Mouse (Mus musculus) adrenal gland, postnatal 10 days (tissue): Measurements from ENCODE around the gene Ins2. TPM values are rescaled to one million over a fixed set of nuclear protein-coding genes. Genes with fewer than 3 reads are reported as not detected.
A peak's percentile ranks its signal among the peaks of the same experiment; 100 is the strongest.

ENCODE experiments used
- DNase-seq: peaks from one replicate; pipeline ENCODE4 v3.0.0; 2021; ENCODE audit warnings: mixed read lengths
- long read RNA-seq, 2 experiments: library from polyadenylated mRNA; stranded (forward); transcript quantifications; one replicate each; pipeline ENCODE4 v2.0.0; 2021
- total RNA-seq, 2 experiments: library from RNA; stranded (reverse); gene quantifications; 2 replicates each; pipeline ENCODE4 v1.2.3; 2021

Ins2 gene
- total RNA-seq: not detected
- long read RNA-seq, experiment 1: 0 reads
- long read RNA-seq, experiment 2: 0 reads

GRCm38 (mm10) chr7:142743281-142743680 is at the start of gene Ins2:
Gene Ins2 (minus strand): TSS chr7:142743381.
- DNase-seq: no peak

- DNase-seq: no peak
These were observed 49.6 kb upstream of the Ins2 start for GRCm38 (mm10) chr7:142792650-142793275.

DNA sequence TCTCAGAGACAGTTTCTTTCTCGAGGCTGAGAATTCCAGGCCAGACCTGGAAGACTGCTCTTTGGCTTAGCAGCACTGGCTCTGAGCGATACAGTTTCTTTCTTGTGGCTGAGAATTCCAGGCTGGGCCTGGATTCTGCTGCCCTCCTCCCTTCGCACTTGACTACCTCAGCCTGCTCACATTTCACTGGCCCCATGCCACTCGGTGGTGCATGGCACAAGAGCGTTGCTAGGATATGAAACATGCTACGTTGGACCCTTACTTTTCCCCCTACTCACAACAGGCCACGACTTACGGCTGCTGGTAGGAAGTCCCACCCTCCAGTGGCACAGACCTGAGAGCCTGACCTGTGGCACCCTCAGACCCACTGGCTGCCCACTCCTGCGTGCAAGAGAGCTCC is 46.5 kb upstream of the Ins2 start:
- no peak for DNase-seq

DNA sequence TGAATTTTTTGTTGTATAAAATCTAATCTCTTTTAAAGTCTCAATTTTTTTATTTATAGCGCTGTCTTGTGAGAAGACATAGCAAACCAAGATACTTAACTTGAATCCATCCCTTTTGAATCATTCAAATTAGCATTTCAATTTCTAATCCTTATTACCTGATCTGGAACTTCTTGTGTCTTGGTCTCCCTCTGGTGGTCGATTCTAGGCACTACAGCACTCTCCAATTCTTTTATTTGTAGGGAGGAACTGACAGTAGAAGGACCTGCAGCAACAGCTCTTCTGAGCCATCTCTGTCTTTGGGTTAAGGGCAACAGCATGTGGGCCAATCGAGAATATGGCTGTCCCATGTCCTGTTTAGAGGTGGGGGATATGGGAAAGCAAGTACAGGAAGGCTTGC is 5.4 kb downstream of the Ins2 start:
- DNase-seq: peak; percentile 37

GRCm38 (mm10) chr7:142736943-142737490 is 6.2 kb downstream of the Ins2 start:
- DNase-seq: peak; percentile 37

DNA sequence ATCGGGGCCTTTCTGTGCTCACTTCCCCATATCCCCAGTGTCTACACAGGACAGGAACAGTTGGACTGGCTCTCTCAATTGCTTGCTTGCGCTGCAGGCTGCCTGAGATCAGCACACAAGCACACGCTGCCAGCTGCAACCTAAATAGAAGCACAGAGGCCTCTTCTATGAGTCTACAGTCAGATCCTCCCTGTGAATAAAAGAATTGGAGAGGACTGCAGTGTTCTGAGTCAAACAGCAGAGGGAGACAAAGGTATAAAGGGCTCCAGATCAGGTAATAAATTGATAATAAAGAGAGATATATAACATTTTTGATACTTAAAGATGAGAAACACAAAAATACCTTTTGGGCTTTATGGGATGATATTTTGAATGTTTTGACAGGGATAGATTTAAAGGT is 17.2 kb downstream of the Ins2 start:
- DNase-seq: no peak

DNA sequence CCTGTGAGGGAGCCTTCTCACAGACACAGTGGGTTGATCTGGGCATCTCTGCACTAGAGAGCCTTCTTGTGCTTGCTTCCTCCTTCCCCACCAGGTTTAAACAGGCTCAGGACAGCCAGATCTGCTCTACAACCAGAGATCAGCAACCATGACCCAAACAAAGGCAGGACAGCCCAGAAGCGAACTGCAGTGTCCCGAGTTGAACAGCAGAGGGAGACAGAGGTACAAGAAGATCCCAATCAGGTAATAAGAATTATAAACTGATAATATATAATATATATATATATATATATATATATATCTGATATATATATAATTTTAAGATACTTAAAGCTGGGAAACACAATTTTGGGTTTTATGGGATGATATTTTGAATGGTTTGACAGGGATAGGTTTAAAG is 22.5 kb downstream of the Ins2 start:
- DNase-seq: peak; percentile 56

- DNase-seq: peak; percentile 59
These were observed 28.2 kb downstream of the Ins2 start for GRCm38 (mm10) chr7:142714783-142715498.

DNA sequence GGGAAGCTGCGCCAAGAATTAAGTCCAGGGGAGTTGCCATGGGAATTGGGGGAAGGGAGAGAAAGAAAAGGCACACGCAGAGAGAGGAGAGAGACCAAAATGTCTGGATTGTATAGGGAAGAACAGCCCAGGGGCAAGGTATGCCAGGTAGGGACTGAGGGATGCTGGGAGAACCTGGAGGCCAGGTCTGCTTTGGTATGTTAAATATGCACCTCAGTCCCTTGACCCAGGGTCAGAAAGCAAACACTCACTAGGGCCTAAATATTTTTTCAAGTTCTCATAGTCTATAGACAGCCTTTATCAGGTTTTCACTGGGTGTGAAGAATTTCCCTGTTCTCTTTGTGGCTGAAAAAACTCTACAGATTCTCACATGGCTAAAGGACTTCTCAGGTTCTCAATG is 36.3 kb downstream of the Ins2 start:
- DNase-seq: peak; percentile 14

DNA sequence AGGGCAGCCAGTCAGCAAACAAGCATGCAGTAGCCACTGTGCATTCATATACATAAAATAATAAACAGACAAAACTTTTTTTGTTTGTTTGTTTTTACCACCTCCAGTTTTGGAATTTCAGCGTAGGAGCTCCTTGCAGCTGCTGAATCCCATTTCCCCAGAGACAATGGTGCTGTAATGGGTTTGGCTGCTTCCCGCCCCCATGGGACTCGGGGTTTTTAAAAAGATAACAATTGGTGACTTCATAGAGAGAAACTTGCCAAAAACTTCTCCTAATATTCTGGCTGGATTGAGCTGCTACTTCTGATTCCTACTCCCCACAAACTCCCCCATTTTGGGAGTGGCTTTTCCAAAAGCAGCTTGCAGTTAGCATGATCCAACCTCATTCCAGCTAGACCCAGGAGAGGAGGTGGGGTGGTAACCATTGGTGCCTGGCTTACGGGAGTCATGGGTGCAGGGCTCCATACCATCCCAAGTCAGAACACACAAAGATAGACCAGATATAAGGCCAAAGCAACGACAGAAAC is 43.8 kb downstream of the Ins2 start:
- DNase-seq: peak; percentile 63

DNA sequence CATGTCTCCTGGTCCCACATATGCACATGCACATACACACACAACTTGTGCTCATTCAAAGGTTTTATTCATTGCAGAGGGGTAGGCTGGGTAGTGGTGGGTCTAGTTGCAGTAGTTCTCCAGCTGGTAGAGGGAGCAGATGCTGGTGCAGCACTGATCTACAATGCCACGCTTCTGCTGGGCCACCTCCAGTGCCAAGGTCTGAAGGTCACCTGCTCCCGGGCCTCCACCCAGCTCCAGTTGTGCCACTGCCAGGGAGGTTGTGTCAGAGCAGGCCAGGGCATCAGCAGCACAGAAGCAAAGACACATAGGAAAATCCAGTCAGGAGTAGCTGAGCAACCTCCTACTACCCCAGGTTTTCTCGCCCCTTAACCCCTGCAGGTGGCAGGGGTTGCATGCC is 64.6 kb downstream of the Ins2 start:
- peak; percentile 80 for DNase-seq

GRCm38 (mm10) chr7:142675644-142676043 is 67.5 kb downstream of the Ins2 start:
- peak; percentile 73 for DNase-seq

GRCm38 (mm10) chr7:142675141-142675540 is 68.0 kb downstream of the Ins2 start:
- no peak for DNase-seq

- DNase-seq: peak; percentile 65
These were observed 71.1 kb downstream of the Ins2 start for GRCm38 (mm10) chr7:142672120-142672519.

DNA sequence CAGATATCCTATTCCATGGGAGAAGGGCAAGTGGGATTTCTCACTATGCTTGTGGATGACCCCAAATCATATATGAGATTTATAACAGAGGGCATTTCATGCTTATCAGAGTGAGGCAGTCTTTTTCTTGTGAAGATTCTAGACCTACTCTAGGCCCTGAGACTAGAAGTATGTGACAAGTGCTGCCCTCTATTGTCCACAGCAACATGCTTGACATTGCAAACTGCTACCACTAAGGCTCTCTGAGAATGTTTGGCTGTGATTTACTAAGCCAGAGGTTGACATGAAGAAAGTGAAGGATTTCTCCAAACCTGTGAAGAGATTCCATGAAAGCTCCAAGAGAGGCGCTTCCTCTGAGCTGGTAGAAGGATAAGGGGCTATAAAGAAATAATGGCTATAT is 72.1 kb downstream of the Ins2 start:
- DNase-seq: no peak

DNA sequence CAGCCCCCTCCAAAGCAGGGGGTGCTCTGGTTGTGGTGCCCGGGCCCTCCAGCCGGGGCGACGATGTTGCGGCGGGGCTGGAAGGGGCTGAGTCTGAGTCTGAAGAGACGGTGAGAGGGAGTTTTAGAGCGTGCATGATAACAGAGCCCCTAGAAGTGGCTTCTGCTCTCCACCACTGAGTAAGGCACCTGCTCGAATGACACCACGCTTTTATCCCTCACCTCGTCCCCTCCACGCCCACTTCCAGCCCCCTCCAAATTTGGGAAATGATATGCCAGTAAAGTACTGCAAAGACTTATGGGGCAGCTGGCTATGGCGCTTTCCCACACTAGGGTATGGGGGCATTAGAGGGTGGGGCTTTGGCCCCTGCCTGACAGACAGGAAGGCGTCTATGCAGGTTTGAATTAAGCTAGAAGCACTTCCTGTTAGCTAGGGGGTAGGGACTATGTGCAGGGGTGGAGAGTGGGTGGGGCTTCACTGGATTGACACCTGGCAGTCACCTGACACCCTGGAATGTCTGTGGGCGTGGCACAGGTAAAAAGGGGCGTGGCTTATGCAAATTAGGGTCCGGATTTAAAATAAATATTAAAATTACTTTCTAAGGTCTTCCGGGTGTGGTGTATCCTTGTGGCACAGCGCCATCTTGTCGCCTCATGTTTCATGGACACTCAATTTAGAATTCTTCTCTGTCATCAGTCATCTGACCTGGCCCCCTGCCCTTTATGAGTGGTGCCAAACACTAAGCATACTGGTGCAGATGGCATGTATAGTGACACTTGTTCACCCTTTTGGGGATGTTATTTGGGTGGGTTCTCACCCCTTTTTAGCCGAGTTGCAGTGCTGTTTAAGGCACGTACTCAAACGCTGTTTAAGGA is 73.2 kb downstream of the Ins2 start, which contains the start of gene Gm49394:
Gene Gm49394 (minus strand): TSS at position 192 of the 875 bp plus-strand sequence.
- no peak for DNase-seq

GRCm38 (mm10) chr7:142668328-142668727 is 74.9 kb downstream of the Ins2 start:
- DNase-seq: no peak

DNA sequence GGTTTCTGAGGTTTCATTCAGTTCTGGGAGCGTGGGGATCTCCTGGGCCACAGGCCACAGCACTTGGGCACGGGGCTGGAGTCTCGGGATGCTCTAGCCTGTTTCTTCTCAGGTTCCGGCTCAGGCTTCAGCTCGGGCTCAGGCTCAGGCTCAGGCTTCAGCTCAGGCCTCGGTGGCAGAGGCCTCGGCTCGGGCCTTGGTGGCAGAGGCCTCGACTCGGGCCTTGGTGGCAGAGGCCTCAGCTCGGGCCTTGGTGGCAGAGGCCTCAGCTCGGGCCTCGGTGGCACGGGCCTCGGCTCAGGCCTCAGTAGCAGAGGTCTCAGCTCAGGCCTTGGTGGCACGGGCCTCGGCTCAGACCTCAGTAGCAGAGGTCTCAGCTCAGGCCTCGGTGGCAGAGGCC is 75.7 kb downstream of the Ins2 start:
- no peak for DNase-seq

- no peak for DNase-seq
These were observed 76.5 kb downstream of the Ins2 start, which contains the start of gene Igf2 for GRCm38 (mm10) chr7:142666659-142667058. Gene Igf2 (minus strand): TSS chr7:142666816.

DNA sequence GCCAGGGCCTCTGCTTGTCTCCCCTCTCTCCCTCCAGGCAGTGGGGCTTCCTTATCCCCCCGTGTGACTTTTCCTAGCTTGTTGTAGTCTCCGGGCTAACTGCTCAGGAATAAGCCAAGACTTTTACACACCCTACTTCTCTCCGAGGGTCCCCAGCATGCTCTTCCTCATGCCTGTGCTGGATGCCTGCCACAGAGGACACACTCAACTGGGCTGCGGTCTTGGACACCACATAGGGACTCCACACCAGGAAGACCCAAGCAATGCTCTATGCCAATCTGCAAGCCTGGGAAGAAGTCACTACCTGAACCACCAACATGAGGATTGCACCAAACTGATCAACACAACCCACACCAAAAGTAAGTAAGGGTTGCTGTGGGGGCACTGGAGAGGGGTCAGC is 77.1 kb downstream of the Ins2 start:
- no peak for DNase-seq

DNA sequence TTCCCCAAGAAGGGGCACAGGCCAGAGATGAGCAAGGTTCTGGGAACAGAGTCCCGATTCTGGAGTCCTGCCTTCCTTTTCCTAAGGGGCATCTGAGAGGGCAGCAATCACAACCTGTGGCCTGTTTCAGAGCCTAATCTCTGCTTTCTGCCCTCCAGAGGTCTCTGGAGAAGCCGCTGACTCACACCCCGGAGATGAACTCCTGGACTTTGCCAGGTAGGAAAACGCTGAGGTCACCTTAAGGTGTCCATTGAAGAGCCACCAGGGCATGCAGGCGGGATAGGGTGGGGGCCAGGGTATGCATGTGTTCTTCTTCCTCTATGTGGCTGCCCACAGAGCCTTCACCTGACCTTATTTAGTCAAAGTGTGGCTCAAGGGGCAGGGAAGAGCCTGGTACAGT is 77.8 kb downstream of the Ins2 start:
- DNase-seq: no peak

DNA sequence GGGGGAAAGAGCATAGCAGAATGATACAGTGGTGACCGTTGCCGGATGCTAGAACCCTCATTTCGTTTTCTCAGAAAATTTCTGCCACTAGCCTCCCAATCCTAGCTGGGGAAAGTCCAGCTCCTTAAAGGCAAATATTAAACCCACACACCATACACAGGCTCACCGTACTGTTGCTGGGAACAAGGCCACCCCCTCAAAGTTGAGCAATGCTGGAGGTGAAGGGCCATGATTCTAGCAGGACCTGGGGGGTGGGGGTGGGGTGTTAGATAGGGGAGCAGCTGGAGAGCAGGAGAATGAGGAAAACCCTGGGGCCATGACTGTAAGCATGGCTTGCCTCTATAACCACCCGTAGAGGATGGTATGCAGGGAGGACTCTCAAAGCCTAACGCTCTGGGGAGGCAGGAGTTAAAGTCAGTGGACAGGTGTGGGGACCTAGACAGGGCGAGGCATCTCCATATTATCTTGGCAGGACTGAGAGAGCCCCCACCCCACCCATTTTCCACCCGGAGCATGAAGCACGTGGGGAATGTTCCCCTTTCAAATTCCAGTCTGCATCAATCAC is 78.6 kb downstream of the Ins2 start:
- no peak for DNase-seq
